Mouse (Mus musculus) ovary, postnatal 36 days (tissue): ENCODE results near the gene Ep400.
A peak's percentile ranks its signal among the peaks of the same experiment; 100 is the strongest.
"Not testable (repeated sequence)": the region's sequence is repeated elsewhere in the genome, so short reads cannot be mapped to it uniquely, and the experiment has no call there.

Experiments used
- DNase-seq: peaks from one replicate; pipeline ENCODE4 v3.0.0; 2022; ENCODE audit warnings: low spot score, mixed read lengths

Gene Ep400

DNA sequence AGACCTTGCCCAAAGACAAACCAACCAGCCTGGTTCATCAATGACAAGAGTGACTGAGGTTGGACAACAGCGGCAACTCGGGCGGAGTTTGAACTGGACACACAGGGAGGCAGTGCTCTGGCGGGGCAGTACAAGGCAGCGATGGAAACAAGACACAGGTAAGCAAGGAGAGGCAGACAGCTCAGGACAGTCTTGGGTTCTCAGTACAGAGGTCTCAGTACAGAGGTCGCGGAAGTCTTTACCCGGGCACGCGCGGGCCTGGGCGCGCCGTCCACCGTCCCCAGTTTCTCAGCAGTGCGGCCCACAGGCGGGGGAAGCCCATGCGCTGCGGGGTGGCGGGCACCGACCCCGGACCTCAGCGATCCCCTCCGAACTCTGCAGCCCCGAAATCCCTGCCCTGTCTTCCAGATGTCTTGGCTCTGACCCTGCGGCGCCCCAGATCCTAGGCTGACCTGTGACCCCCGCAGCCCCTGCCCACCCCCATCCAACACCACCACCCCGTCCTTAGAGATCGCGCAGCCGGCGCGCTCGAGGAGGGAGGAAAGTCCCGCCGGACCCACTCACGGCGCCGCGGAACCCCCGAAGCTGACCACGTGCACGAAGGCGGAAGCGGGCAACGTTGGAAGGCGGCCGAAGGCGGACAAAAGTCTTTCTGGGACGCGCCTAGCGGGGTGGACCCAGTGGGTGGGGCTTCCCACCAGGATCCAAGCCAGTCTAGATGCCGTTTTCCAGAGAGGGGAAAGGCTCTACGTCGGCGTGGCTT, 9.7 kb upstream of the Ep400 start, which contains the start of gene Pus1:
Gene Pus1 (minus strand): TSS at position 662 of the 763 bp plus-strand sequence.
- DNase-seq = peak; percentile 93

DNA sequence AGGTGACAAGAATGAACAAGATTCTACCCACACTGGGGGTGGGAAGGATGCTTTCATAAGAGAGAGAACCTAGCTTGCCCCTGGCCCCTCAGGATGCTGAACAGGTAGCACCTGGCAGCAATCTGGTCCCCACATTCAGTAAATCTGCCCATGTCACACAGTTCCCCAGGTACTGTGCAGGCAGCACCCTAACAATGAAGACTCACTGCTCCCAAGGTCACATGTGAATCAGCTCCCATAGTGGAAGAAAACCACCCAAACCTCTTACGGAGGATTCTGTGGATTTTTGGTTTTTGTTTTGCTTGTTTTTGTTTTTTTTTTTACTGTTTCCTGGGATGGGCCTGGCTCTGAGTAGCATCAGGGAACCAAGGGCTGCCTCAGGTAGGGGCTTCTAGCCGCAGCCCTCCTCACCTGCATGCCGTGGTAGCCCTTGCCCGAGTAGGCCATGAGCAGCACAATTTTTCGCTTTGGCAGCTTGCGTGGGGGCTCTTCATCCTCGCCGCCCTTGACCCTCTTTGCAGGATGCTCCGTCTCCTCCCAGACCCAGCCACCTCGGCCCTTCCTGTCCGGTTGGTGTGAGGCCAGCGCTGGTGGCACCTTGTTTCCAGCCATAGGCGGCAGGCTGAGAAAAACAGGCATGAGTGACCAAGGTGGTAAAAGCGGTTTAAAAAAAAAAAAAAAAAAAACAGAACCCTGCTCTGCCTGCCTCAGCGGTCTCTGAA, 8.9 kb upstream of the Ep400 start:
- DNase-seq = no peak

DNA sequence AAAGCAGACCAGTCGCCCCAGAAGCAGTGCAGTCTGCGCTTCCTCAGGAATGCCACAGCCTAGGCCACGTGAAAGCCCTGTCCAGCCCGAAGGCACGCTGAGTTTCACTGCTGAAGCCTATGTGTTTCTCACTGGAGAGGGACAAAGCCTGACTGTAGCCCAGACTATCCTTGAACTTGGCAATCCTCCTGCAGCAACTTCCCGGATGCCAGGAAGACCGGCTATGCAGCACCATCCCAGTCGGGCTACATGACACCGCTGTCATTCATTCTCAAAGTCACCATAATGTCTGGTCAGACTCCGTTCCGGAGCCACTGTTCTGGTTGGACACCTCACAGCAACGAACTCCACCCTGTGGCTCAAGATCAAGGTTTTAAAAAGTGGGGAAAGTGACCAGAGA, 7.7 kb upstream of the Ep400 start:
- DNase-seq = no peak

DNA sequence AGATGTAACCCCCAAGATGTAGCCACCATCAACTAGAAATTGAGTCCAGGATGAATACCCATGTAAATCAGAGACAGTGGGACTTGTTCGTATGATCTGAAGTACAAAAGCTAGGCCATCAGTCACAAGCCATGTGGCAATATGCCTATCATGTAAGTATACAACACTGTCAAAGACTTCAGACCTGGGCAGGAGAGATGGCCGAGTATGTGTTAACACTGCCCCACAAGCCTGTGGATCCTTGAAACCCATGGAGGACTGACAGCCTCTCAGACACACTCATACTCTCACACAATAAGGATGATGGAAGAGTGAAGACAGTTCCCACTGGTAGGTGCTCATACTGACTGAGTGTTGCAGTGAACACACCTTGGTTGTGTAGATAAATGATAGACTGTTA, 5.6 kb upstream of the Ep400 start:
- no peak for DNase-seq

DNA sequence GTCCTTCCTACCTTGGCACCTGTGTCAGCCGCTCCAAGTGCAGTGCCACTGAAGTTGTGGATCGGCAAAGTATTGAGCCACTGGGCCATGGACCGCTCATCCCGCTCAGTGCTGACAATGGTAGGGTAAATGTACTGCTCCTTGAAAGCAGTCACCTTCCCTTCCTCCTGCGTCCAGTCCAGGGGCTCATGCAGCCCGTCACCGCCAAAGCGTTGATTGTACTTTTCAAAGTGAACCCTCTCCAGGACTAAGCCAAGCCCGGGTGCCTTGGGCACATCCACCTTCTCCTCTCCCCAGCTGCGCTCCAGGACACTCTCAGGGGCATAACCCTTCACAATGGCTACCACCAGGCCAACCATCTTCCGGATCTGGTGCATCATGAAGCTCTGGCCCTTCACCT, 4.0 kb upstream of the Ep400 start:
- DNase-seq = no peak

DNA sequence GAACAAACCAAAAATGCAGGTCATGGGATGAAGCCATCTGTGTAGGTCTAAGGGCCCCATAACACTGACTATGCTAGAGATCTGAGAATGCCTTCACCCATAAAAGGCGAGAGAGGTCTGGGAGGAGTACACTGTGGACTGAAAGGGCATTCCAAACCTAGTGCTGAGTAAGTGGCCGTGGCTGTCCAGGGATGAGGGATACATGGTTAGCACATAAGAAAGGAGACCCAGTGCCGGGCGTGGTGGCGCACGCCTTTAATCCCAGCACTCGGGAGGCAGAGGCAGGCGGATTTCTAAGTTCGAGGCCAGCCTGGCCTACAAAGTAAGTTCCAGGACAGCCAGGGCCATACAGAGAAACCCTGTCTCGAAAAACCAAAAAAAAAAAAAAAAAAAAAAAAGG, 2.4 kb upstream of the Ep400 start:
- DNase-seq = not testable (repeated sequence)

DNA sequence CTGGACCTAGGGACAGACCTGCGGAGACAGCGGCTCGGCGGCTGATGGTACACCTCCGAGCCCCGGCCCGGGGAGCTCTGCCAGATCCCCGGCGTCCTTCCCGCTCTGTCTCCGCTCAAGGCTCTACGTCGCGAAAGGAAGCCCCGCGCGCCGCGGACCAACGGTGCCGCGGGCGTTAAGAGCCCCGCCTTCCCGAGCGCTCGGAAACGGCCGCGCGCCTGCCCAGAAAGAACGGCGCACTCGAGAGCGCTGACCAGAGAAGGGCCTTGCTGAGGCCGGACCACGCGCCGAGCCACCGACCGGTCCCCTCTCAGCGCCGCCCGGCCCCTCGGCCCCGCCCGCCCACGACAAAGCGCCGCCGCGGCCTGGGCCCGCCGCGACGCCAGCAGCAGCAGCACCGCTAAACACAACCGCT, 479 bp downstream of the Ep400 start:
- DNase-seq = no peak

DNA sequence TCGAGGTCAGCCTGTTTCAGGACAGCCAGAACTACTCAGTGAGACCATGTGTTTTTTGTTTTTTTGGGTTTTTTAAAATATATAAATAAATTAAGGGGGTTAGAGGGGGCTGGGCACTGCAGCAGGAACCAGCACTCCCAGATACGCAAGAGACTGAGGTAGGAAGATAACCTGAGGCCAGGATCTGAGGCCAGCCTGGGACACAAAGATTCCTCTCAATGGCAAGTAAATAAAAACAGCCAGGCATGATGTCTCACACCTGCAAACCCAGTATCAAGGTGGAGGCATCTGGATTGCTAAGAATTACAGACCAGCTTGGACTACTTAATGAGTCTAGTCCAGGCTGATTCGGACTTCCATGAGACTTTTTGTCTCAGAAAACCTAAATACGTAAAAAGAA, 1.2 kb downstream of the Ep400 start:
- DNase-seq = no peak

DNA sequence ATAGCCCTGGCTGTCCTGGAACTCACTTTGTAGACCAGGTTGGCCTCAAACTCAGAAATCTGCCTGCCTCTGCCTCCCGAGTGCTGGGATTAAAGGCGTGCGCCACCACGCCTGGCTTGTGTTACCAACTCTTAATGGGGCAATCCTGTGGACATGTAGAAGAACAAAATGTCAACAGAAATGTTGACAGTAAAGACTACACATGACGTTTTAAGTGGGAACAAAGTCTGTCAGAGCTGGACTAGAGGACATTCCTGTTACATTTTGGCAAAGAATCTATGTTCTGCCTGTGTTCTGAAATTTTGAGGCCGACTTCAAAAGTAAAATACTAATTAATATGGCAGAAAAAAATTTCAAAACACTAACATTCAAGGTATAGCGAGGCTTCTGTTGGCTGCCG, 6.6 kb downstream of the Ep400 start:
- DNase-seq = no peak

DNA sequence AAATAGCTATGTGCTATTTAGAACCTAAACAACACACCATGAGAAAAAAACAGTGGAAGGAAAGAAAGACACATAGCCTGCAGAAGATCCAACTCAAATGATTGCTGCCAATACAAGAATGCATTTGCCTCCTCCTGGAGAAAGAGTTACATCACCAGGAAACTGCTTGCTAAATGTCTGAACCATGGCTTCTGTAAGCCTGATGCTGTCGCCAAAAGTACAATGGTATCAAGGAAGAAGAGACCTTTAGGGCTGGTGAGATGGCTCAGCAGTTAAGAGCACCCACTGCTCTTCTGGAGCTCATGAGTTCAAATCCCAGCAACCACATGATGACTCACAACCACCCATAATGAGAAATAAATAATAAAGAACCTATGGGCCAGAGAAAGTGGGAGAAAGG, 25.5 kb downstream of the Ep400 start:
- DNase-seq = no peak

DNA sequence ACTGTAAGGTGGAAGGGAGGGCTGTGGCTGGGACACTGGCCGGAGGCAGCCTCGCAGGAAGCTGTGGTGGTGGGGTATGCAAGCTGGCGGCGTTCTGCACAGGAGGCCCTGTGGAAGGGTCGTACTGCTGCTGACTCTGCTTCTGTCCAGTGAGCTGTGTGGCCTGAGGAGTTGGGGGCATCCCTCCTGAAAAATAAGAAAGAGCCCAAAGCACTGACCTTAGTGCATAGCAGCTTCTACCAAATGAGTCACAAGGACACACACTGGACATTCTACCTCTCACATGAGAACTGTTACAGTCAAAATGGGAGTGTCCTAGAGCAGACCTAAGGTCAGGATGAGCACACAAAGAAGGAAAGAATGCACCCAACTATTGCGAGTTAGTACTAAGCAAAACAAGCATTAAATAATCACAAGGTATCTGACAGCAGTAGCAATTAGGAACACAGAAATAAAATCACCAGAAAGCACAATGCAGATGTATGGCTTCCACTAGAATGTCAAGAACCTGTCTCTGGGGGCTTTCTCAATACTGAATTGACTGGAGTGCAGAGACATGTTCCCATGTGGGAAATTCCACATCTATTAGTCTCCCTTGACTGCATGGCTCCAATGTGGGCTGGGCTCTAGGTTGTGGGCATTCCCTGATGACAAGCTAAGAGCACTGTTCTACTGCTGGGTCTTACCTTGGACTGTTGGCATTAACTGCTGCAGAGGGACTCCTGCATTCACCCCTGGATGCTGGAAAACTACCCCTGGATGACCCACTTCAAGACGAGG, 30.8 kb downstream of the Ep400 start:
- no peak for DNase-seq

DNA sequence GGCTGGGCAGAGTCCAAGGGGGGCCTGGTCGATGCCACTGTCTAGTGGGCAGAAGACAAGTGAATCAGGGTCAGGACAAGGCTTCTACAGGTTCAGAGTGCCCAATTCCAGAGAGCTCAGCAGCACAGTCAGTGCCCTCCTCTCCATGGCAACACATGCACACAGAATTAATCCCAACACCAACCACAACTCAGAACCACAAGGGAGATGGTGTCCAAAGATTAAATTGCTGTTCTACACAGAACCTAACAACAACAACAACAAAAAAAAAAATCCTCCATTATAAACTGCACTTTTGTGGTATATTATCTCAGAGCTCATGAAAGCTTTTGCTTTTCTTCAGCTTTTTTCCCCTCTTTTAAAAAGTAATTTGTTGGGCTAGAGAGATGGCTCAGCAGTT, 34.9 kb downstream of the Ep400 start:
- no peak for DNase-seq

DNA sequence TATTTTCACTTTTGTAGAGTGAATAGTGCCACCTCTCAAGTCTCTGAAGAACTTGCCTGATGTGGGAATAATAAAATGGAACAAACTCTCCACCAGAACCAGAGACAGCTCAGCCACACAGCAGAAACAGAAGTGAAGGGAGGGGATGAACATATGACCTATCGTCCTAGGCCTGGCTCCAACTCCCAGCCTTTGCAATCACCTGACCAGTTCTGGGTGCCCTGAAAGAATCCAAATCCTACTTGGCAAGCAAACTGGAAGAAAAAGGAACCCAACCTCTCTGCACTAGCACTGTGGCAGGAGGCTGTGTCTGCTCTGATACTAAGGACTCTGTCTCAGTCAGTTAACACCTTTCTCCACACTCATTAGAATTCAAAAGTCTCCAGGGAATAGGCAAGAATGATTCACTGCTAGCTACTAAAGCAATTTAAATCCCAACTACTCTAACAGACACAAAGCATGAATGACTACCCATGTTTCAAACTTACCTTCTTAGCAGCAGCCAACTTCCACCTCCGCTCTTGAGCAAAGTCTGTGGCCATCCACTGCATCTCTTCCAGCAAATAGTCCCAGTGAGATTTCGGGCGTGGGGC, 37.2 kb downstream of the Ep400 start:
- DNase-seq = no peak

DNA sequence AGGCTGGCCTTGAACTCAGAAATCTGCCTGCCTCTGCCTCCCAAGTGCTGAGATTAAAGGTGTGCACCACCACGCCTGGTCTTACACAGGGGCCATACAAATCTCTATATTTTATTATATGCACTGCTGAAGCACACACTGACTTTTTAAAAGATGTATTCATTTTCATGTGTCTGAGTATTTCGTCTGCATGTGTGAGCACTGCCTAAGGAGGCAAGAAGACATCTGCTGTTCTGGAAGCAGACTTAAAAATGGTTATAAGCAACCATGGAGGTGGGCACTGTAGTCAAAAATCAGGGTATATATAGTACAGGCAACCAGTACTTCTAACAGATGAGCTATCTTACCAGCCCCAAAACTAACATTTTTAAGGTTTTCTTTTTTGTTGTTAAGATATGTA, 39.3 kb downstream of the Ep400 start:
- DNase-seq = no peak

DNA sequence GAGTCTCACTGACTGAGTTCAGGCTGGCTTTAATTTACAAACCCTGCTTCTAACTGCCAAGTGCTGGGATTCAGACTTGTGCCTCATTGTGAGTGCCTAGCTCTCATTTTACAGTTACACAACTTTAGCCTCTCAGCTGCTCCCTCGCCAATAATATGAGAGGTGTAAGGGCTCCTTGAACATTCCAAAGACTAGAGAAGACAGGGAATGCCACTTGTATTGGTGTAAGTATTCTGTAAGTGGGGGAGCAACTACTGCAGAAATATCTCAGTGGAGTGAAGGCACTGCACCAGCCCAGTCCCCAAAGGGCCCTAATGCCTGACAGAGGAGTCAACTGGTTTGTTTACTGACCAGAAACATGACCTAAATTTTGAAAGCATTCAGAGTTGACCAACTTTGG, 42.7 kb downstream of the Ep400 start:
- no peak for DNase-seq

DNA sequence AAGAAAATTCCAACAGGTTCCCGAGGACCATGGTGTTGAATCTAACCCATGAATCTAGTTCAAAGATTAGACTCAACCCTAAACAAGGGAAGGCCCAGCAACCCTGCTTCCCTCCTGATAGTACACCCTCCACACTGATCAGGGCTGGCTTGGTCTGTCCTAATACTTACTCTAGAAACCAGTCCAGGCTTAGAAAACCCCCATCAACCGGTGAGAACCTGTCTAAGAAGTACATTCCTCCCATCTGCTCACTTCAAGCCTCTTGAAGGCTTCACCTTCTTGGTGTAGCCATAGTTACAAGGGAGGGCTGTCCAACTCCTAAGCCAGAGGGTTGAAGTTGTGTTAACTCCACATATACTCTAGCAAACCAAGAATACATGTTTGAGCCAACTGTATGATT, 47.0 kb downstream of the Ep400 start:
- DNase-seq = no peak

DNA sequence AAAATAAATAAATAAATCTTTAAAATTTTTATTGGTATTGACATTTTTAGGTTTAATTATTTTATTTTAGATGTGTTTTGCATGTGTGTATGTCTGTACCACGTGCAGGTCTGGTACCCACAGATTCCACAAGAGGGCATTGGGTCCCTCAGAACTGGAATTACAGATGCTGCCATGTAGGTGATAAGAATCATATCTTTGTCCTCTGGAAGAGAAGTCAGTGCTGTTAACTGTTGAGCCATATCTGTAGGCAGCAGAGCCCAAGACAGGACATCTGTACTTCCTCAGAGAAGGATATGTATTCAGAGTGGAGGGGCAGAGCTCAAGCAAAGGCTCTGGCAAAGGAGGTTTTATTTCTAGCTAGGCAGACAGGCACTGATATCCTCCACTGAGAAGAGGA, 49.1 kb downstream of the Ep400 start:
- not testable (repeated sequence) for DNase-seq

DNA sequence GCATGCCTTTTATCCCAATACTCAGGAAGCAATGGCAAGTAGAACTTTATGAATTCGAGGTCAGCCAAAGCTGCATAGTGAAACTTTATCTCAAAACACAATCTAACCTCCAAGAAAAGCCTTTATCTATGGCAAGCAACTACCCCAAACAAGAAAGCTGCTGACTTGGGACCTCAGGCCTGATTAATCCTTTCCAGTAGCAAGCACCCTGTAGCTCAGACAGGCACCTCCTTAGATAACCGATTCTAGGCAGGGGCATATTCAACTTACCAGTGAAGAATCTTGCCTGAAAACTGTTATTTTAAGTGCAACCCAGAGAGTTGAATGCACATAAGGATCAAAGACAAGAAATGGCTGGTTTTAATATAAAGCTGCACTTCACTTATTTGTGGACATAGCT, 59.1 kb downstream of the Ep400 start:
- DNase-seq = no peak

DNA sequence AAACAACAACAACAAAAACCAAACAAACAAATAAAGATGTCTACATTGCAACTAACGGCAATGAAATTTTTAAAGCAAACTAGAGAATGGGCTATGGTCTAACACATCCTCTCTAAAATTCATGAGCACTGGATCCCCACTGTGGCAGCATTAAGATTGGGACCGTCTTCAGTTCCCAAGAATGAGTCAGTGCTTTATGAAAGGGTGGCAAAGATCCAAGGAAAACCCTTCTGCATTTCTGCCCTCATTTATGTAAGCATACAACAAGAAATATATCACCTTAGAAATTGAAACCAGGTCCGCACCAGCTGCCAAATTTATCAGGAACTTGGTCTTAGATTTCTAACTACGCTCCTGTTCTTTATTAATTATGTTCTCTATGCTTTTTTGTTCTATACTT, 61.3 kb downstream of the Ep400 start:
- DNase-seq = no peak

DNA sequence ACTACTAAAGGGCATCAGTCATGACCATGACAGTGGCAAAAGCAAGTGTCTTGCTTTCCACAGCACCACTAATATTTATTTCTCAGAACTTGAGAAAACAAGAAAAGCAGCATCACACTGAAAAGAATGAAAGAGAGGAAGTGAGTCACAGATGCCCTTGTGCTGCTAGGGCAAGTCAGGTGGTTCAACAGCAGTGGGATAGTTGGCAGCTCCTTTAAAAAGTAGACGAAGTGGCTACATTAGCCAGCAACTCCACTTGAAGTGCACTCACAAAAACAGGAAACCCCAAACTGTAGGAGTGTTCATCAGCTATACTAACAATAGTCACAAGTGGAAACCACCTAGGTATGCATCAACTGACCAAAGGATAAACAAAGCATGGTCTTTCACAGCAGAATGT, 66.5 kb downstream of the Ep400 start:
- no peak for DNase-seq

DNA sequence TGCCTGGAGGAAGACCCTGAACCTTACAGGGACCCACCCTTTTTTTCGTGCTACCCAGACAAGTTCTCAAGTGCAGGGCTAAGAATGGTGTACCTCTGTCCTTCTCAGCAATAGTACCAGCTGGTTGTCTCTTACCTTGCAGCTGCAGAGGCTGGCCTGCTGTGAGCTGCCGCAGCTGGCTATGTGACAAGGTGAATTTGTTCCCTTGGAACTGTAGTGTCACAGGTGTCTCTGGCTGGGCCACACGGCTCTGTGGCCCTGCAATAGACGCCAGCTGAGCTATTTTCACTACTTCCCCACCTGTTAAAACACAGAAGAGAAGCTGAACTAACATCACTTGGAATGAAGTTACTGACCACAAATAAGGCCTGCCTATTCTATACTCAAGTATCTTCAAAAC, 71.9 kb downstream of the Ep400 start:
- DNase-seq = no peak

DNA sequence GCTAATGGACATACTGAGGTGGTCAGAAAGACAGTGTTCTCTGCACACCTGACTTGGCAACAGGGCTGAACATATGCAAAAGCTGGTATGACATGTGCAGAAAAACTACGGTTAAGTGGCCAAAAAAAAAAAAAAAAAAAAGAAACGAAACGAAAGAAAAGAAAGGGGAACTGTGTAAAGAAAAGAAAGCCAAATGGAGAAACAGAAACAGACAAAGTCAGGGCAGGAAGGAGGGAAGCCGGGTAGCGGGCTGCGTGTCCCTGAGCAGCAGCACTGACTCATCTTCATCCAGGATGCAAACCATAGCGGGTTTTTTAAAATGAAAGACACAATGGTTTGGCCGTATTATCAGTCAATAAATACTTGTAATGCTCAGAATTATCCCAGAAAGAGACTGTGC, 88.5 kb downstream of the Ep400 start:
- DNase-seq = no peak
